Mouse (Mus musculus) neural tube, embryonic 11.5 days (tissue): ENCODE measurements at regions not wholly inside any gene's neighbourhood (a gene's known extent, or its start where the extent isn't known, plus 50 kb on each side); places are given as distances from the start of the nearest gene placed in this dataset.

ENCODE experiments used
- ATAC-seq: fragments of 200-750 bp; cut with Nextera tagmentation; 2 replicates; pipeline ENCODE4 v1.8.0; 2017; ENCODE audit warnings: moderate number of reproducible peaks, mild to moderate bottlenecking, moderate TSS enrichment, moderate library complexity; ENCODE audit not compliant: insufficient read depth, low FRiP score, low TSS enrichment
- DNase-seq: peaks from one replicate; pipeline ENCODE4 v3.0.0-alpha.2; 2015; ENCODE audit warnings: low spot score
- H3K27ac ChIP-seq: fragments of 300-500 bp; sonication (generic); 2 replicates; pipeline ENCODE4 v1.5.1; 2014; ENCODE audit warnings: low read depth, mild to moderate bottlenecking, low read length
- H3K27me3 ChIP-seq: fragments of 300-500 bp; sonication (generic); 2 replicates; pipeline ENCODE4 v1.6.1; 2014; ENCODE audit warnings: mild to moderate bottlenecking, low read length, mixed read lengths; ENCODE audit not compliant: control insufficient read depth, insufficient read depth
- H3K36me3 ChIP-seq: fragments of 300-500 bp; sonication (generic); 2 replicates; pipeline ENCODE4 v1.6.1; 2014; ENCODE audit warnings: mild to moderate bottlenecking, low read length, moderate library complexity, mixed read lengths; ENCODE audit not compliant: control insufficient read depth, insufficient read depth
- H3K4me1 ChIP-seq: fragments of 300-500 bp; sonication (generic); 2 replicates; pipeline ENCODE4 v1.6.1; 2014; ENCODE audit warnings: low read length, mixed read lengths; ENCODE audit not compliant: control insufficient read depth, insufficient read depth
- H3K4me2 ChIP-seq: fragments of 300-500 bp; sonication (generic); 2 replicates; pipeline ENCODE4 v1.6.1; 2014; ENCODE audit warnings: low read depth, mild to moderate bottlenecking, moderate library complexity
- H3K4me3 ChIP-seq: fragments of 300-500 bp; sonication (generic); 2 replicates; pipeline ENCODE4 v1.5.1; 2014; ENCODE audit warnings: low read depth, low read length
- H3K9ac ChIP-seq: fragments of 300-500 bp; sonication (generic); 2 replicates; pipeline ENCODE4 v1.6.1; 2014; ENCODE audit warnings: mild to moderate bottlenecking, low read length
- H3K9me3 ChIP-seq: fragments of 300-500 bp; sonication (generic); 2 replicates; pipeline ENCODE4 v1.6.1; 2016; ENCODE audit warnings: low read length; ENCODE audit not compliant: control insufficient read depth
- WGBS: fragments of 180-500 bp; shearing (Covaris S2); extraction: QIAGEN DNeasy Blood & Tissue Kit; methylation state at CpG from one replicate; pipeline ENCODE4 v1.1.7; 2014; 5-methylcytosine and 5-hydroxymethylcytosine counted together

DNA sequence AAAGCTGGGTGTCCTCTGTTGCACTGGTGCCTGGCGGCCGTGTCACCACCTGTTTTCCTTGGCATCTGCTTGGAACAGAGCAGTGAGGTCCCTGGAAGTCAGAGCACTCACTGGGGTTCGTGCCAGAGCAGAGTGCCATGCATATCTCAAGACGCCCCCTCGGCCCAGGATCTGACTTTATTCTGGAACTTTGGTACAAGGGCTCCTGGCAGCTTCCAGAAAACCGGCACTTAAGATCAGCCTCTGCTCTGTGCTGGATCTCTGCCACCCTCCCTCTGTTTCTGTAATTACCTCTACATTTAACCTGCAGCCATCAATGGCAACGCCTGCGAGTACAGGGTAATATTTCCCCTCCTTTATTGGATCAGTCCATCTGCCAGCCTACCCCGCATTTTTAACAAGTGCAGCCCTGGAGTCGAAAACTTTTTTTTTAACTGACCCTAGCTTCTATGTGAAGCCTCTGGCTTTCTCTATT lies 416.9 kb downstream of the Nr2f2 start:
- Histone ChIP-seq H3K27ac (no peak overlapping the region), H3K4me1 (peaks cover 5% of the 10 kb centered on the region), H3K4me3 (no peak overlapping the region), H3K27me3 (peaks cover 55% of the 10 kb centered on the region), H3K9ac (no peak overlapping the region), H3K4me2 (no peak overlapping the region), H3K36me3 (no peaks in the 10 kb centered on the region), H3K9me3 (no peaks in the 10 kb centered on the region)
- peak; percentile 25; the same call in 1 of the 2 replicates for ATAC-seq
- 38% methylated on average over 10 of the region's 10 CpGs for WGBS
- peak; percentile 15 for DNase-seq

GRCm38 (mm10) chr7:69946396-69946795 lies 420.1 kb downstream of the Nr2f2 start:
- Histone ChIP-seq H3K4me3 (no peak overlapping the region), H3K9me3 (no peaks in the 10 kb centered on the region), H3K4me2 (no peak overlapping the region), H3K36me3 (no peaks in the 10 kb centered on the region), H3K27me3 (peaks cover 33% of the 10 kb centered on the region), H3K4me1 (peaks cover 5% of the 10 kb centered on the region), H3K9ac (no peak overlapping the region), H3K27ac (no peak overlapping the region)
- no peak for DNase-seq
- no peak for ATAC-seq
- 86% methylated on average over 3 of the region's 3 CpGs for WGBS

DNA sequence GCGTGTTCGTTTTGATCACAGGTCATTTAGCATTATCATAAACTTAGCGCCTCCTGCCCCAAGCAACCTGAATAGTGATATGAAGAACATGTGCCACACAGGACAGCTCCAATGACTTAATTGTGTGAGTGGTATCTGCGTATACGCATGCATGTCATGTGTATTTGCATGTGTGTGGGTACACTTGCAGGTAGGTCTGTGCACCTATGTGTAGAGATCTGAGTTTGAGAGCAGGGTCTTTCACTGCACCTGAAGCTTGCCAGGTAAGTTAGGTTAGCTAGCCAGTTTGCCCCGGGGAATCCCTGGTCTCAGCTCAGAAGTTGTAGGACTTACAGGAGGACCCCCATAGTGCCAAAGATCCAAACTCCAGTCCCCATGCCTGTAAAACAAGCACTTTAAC lies 424.7 kb downstream of the Nr2f2 start:
- no peak overlapping the region for H3K9ac ChIP-seq
- no peaks in the 10 kb centered on the region for H3K36me3 ChIP-seq
- H3K4me3 ChIP-seq, result no peak overlapping the region
- no peak overlapping the region for H3K27ac ChIP-seq
- no peaks in the 10 kb centered on the region for H3K9me3 ChIP-seq
- H3K4me1 ChIP-seq, result no peaks in the 10 kb centered on the region
- DNase-seq (no peak), ATAC-seq (no peak)
- no peak overlapping the region for H3K4me2 ChIP-seq
- 94% methylated on average over 6 of the region's 6 CpGs for WGBS
- H3K27me3 ChIP-seq, result peaks cover 15% of the 10 kb centered on the region; the same call in 1 of the 2 replicates

GRCm38 (mm10) chr7:69925261-69925660 lies 441.3 kb downstream of the Nr2f2 start:
- Histone ChIP-seq H3K27me3 (no peaks in the 10 kb centered on the region), H3K4me1 (no peaks in the 10 kb centered on the region), H3K36me3 (no peaks in the 10 kb centered on the region), H3K9me3 (no peaks in the 10 kb centered on the region), H3K27ac (no peak overlapping the region), H3K4me2 (no peak overlapping the region), H3K9ac (no peak overlapping the region), H3K4me3 (no peak overlapping the region)
- WGBS, result 92% methylated on average over 5 of the region's 5 CpGs
- DNase-seq (no peak), ATAC-seq (no peak)

DNA sequence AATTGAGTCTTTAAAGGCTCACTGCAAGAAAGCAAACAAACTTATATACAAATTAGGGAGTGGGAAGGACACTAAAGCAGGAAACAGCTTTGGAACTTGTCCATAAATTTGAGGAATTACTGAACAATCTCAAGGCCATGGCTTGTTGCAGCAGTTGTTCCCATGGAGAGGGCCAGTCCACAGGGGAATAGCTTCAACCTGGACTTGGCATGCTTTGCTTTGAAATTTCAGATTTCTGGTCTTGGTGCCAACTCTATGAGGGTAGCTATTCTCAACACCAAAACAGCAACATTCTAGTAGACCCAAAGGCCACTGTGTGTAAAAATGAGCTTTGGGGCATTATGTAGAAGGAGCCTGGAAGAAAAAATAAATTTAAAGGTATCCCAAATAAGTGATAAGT lies 442.0 kb downstream of the Nr2f2 start:
- no peak overlapping the region for H3K4me2 ChIP-seq
- no peak overlapping the region for H3K4me3 ChIP-seq
- no peak for ATAC-seq
- H3K9ac ChIP-seq, result no peak overlapping the region
- no peaks in the 10 kb centered on the region for H3K4me1 ChIP-seq
- H3K36me3 ChIP-seq, result no peaks in the 10 kb centered on the region
- no peak overlapping the region for H3K27ac ChIP-seq
- no peaks in the 10 kb centered on the region for H3K27me3 ChIP-seq
- H3K9me3 ChIP-seq, result no peaks in the 10 kb centered on the region
- DNase-seq, result no peak

- no peaks in the 10 kb centered on the region for H3K4me1 ChIP-seq
- 88% methylated on average over 4 of the region's 4 CpGs for WGBS
- no peak overlapping the region for H3K4me2 ChIP-seq
- no peak overlapping the region for H3K27ac ChIP-seq
- H3K9me3 ChIP-seq, result no peaks in the 10 kb centered on the region
- H3K4me3 ChIP-seq, result no peak overlapping the region
- H3K27me3 ChIP-seq, result no peaks in the 10 kb centered on the region
- no peak for DNase-seq
- no peak for ATAC-seq
- no peaks in the 10 kb centered on the region for H3K36me3 ChIP-seq
- no peak overlapping the region for H3K9ac ChIP-seq
Measured at GRCm38 (mm10) chr7:69911760-69912159, 454.8 kb downstream of the Nr2f2 start.

DNA sequence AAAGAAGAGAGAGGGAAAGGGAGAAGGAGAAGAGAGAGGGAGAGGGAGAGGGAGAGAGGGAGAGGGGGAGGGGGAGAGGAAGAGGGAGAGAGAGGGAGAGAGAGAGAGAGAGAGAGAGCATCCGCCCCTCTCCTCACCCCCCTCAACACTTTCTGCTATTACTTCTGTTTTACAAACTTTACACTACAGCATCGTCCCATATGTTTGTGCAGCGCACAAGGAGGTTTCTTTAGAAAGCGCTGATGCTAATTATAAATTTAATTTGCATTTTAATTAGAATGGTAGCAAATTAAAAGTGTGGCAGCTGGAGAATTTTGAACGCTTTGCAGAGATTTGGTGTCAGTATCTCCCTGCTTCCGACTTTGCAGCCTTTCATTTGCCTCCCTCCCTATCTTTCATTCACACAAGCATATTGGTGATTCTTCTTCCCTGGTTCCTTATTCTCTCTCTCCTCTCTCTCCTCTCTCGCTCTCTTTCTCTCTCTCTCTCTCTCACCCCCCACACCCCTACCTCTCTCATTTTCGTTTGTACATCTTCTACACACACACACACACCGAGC lies 476.0 kb downstream of the Nr2f2 start:
- Histone ChIP-seq H3K4me3 (no peak overlapping the region), H3K9me3 (no peaks in the 10 kb centered on the region), H3K4me1 (no peaks in the 10 kb centered on the region), H3K36me3 (no peaks in the 10 kb centered on the region), H3K27me3 (no peaks in the 10 kb centered on the region), H3K4me2 (no peak overlapping the region), H3K27ac (no peak overlapping the region), H3K9ac (no peak overlapping the region)
- DNase-seq (no peak), ATAC-seq (no peak)
- WGBS, result 70% methylated on average over 9 of the region's 9 CpGs

GRCm38 (mm10) chr7:69888251-69888650 lies 478.3 kb downstream of the Nr2f2 start:
- DNase-seq (no peak), ATAC-seq (no peak)
- Histone ChIP-seq H3K27ac (no peak overlapping the region), H3K36me3 (no peaks in the 10 kb centered on the region), H3K4me3 (no peak overlapping the region), H3K4me1 (no peaks in the 10 kb centered on the region), H3K4me2 (no peak overlapping the region), H3K9me3 (no peaks in the 10 kb centered on the region), H3K27me3 (no peaks in the 10 kb centered on the region), H3K9ac (no peak overlapping the region)
- 60% methylated on average over 7 of the region's 7 CpGs for WGBS

DNA sequence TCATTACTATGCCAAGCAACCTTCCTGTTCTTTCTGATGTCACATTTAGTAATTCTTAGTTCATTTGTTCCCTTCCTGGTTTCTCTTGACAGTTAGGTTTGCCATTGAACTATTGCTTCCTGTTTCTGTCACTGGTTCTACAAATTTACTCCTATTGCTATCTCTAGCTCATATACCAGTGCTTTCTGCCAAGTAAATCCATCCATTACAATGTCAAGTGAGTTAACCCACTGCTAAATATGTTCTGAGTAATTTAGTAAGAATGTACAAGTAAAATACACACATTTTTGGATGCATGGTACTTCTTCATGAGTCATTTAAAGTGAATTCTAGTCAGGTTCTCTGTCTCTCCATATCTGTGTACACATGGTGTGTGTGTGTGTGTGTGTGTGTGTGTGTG lies 489.5 kb downstream of the Nr2f2 start:
- H3K4me3 ChIP-seq, result no peak overlapping the region

More for the DNA sequence above, 489.5 kb downstream of the Nr2f2 start:
- Histone ChIP-seq H3K4me2 (no peak overlapping the region), H3K27ac (no peak overlapping the region), H3K27me3 (no peaks in the 10 kb centered on the region), H3K36me3 (no peaks in the 10 kb centered on the region), H3K9me3 (no peaks in the 10 kb centered on the region), H3K9ac (no peak overlapping the region), H3K4me1 (no peaks in the 10 kb centered on the region)
- no peak for ATAC-seq
- no peak for DNase-seq
